Mouse (Mus musculus): ENCODE results near the gene Sav1. TPM values are rescaled to one million over a fixed set of nuclear protein-coding genes. Genes with fewer than 3 reads are reported as not detected.

The Sav1 gene
- polyA plus RNA-seq, 1 experiment from 2014 or later = 2.7 TPM

DNA sequence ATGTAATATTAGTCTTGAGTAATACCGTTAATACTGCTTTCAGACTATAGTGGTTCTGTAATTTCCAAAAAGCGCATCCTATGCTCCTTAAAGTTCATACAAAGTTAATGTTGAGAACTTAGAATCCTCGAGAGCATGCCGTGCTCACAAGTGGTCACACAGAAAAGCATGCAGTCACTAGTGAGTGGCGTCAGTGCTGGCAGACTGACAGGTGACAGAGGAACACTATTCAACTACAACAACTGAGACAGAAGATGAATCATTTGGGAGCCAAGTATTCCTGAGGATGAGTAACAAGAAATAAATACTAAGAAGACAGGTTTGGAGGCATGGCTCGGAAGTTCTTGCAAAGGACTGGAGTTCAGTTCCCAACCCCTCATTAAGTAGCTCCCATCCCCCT, 19.7 kb downstream of the Sav1 start:
- WGBS = 92% methylated on average over 6 of the region's 6 CpGs
- Histone ChIP-seq H3K4me1 (ENCODE audit: control insufficient read depth, insufficient read depth, low read length) (no peaks in the 10 kb centered on the region), H3K4me3 (ENCODE audit: low read depth, low read length) (no peak overlapping the region), H3K9me3 (ENCODE audit: control insufficient read depth, low read length) (no peaks in the 10 kb centered on the region), H3K27me3 (ENCODE audit: control insufficient read depth, insufficient read depth, low read length) (no peaks in the 10 kb centered on the region), H3K36me3 (ENCODE audit: control insufficient read depth, insufficient read depth, low read length) (peaks cover 37% of the 10 kb centered on the region), H3K4me2 (ENCODE audit: low read depth, low read length) (no peak overlapping the region), H3K27ac (ENCODE audit: low read depth, low read length) (no peak overlapping the region), H3K9ac (replicated peaks; ENCODE audit: low read depth, low read length) (no peak overlapping the region)
- ATAC-seq (ENCODE audit: low read depth) = no peak

- H3K4me3 ChIP-seq (ENCODE audit: low read depth, low read length) = no peak overlapping the region
- no peaks in the 10 kb centered on the region for H3K27me3 ChIP-seq (ENCODE audit: control insufficient read depth, insufficient read depth, low read length)
- no peak for ATAC-seq (ENCODE audit: low read depth)
- H3K9ac ChIP-seq (replicated peaks; ENCODE audit: low read depth, low read length) = no peak overlapping the region
- no peaks in the 10 kb centered on the region for H3K9me3 ChIP-seq (ENCODE audit: control insufficient read depth, low read length)
- H3K4me2 ChIP-seq (ENCODE audit: low read depth, low read length) = no peak overlapping the region
- H3K36me3 ChIP-seq (ENCODE audit: control insufficient read depth, insufficient read depth, low read length) = peaks cover 45% of the 10 kb centered on the region
- WGBS = 92% methylated on average over 5 of the region's 5 CpGs
- no peaks in the 10 kb centered on the region for H3K4me1 ChIP-seq (ENCODE audit: control insufficient read depth, insufficient read depth, low read length)
- no peak overlapping the region for H3K27ac ChIP-seq (ENCODE audit: low read depth, low read length)
Measured at GRCm38 (mm10) chr12:69966071-69966470, 20.7 kb downstream of the Sav1 start.

GRCm38 (mm10) chr12:69965644-69966043, 21.2 kb downstream of the Sav1 start:
- ATAC-seq (ENCODE audit: low read depth) = no peak
- Histone ChIP-seq H3K36me3 (ENCODE audit: control insufficient read depth, insufficient read depth, low read length) (peaks cover 45% of the 10 kb centered on the region), H3K9ac (replicated peaks; ENCODE audit: low read depth, low read length) (no peak overlapping the region)

DNA sequence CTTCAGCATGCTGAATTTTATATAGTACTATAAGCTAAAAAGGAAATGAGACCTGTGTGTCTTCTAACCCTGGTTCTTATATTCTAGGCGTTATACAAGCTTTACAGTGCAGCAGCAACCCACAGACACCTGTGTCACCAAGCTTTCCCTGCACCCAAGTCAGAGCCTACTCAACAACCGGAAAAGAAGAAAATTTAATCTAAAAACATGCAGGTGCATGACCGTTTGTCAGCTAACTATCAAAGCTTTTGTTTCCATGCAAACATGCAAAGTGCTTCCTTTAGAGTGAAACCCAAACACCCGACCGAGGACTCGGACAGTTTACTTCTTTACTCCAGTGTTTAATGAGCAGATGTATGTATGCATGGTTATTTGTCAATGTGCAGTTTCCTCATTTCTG, 23.7 kb downstream of the Sav1 start:
- Histone ChIP-seq H3K9me3 (ENCODE audit: control insufficient read depth, low read length) (no peaks in the 10 kb centered on the region), H3K4me3 (ENCODE audit: low read depth, low read length) (no peak overlapping the region), H3K4me1 (ENCODE audit: control insufficient read depth, insufficient read depth, low read length) (no peaks in the 10 kb centered on the region), H3K27ac (ENCODE audit: low read depth, low read length) (no peak overlapping the region), H3K36me3 (ENCODE audit: control insufficient read depth, insufficient read depth, low read length) (peaks cover 55% of the 10 kb centered on the region), H3K9ac (replicated peaks; ENCODE audit: low read depth, low read length) (no peak overlapping the region), H3K27me3 (ENCODE audit: control insufficient read depth, insufficient read depth, low read length) (no peaks in the 10 kb centered on the region), H3K4me2 (ENCODE audit: low read depth, low read length) (no peak overlapping the region)
- ATAC-seq (ENCODE audit: low read depth) = no peak
- WGBS = 90% methylated on average over 6 of the region's 6 CpGs

More at GRCm38 (mm10) chr12:69965644-69966043, 21.2 kb downstream of the Sav1 start:
- H3K27ac ChIP-seq (ENCODE audit: low read depth, low read length) = no peak overlapping the region
- no peak overlapping the region for H3K4me3 ChIP-seq (ENCODE audit: low read depth, low read length)
- no peaks in the 10 kb centered on the region for H3K4me1 ChIP-seq (ENCODE audit: control insufficient read depth, insufficient read depth, low read length)
- H3K27me3 ChIP-seq (ENCODE audit: control insufficient read depth, insufficient read depth, low read length) = no peaks in the 10 kb centered on the region
- H3K9me3 ChIP-seq (ENCODE audit: control insufficient read depth, low read length) = no peaks in the 10 kb centered on the region
- no peak overlapping the region for H3K4me2 ChIP-seq (ENCODE audit: low read depth, low read length)
- 92% methylated on average over 3 of the region's 3 CpGs for WGBS

DNA sequence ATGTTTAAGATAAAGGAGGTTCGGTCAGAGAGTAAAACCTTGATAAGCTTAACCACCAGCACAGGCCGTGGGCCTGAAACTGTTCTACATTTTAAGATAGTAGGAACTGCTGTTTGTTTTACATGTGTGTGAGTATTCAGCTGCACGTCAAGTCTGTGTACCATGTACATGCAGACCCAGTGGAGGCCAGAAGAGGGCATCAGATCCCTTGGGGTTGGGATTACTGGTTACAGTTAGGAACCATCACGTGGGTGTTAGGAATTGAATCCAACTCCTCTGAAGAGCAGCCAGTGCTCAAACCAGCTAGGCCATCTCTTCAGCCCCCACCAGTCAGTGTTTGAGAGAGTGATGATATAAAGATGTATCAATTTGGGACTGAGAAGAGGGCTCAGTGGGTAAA, 24.3 kb downstream of the Sav1 start:
- H3K4me3 ChIP-seq (ENCODE audit: low read depth, low read length) = no peak overlapping the region
- ATAC-seq (ENCODE audit: low read depth) = no peak
- no peak overlapping the region for H3K9ac ChIP-seq (replicated peaks; ENCODE audit: low read depth, low read length)
- H3K36me3 ChIP-seq (ENCODE audit: control insufficient read depth, insufficient read depth, low read length) = peaks cover 53% of the 10 kb centered on the region
- H3K9me3 ChIP-seq (ENCODE audit: control insufficient read depth, low read length) = no peaks in the 10 kb centered on the region
- 64% methylated on average over 4 of the region's 4 CpGs for whole genome bisulfite sequencing
- no peak overlapping the region for H3K4me2 ChIP-seq (ENCODE audit: low read depth, low read length)
- no peak overlapping the region for H3K27ac ChIP-seq (ENCODE audit: low read depth, low read length)
- no peaks in the 10 kb centered on the region for H3K4me1 ChIP-seq (ENCODE audit: control insufficient read depth, insufficient read depth, low read length)
- H3K27me3 ChIP-seq (ENCODE audit: control insufficient read depth, insufficient read depth, low read length) = no peaks in the 10 kb centered on the region

DNA sequence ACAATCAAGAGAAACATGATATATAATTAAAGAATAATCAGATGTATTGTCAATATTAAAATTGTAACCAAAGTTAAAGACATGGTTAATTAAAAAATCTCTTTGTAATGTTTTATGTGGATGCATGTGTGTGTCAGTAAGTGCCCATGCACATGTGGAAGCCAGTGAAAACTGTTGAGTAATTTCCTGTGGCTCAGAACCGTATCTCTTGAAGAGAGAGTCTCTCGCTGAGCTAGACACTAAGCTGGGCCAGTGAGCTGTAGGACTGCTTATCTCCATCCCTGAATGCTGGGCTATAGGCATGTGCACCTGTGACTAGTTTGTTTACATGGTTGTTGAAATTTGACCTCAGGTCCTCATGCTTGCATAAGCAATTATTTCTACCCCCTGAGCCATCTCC, 29.4 kb downstream of the Sav1 start:
- Histone ChIP-seq H3K4me2 (ENCODE audit: low read depth, low read length) (no peak overlapping the region), H3K27me3 (ENCODE audit: control insufficient read depth, insufficient read depth, low read length) (no peaks in the 10 kb centered on the region), H3K4me3 (ENCODE audit: low read depth, low read length) (no peak overlapping the region), H3K4me1 (ENCODE audit: control insufficient read depth, insufficient read depth, low read length) (no peaks in the 10 kb centered on the region), H3K27ac (ENCODE audit: low read depth, low read length) (no peak overlapping the region), H3K9me3 (ENCODE audit: control insufficient read depth, low read length) (no peaks in the 10 kb centered on the region), H3K9ac (replicated peaks; ENCODE audit: low read depth, low read length) (no peak overlapping the region), H3K36me3 (ENCODE audit: control insufficient read depth, insufficient read depth, low read length) (peaks cover 34% of the 10 kb centered on the region)
- no peak for ATAC-seq (ENCODE audit: low read depth)
- WGBS = 95% methylated on average over 2 of the region's 2 CpGs

GRCm38 (mm10) chr12:69947502-69947901, 39.3 kb downstream of the Sav1 start:
- Histone ChIP-seq H3K27ac (ENCODE audit: low read depth, low read length) (no peak overlapping the region), H3K9me3 (ENCODE audit: control insufficient read depth, low read length) (no peaks in the 10 kb centered on the region), H3K4me2 (ENCODE audit: low read depth, low read length) (no peak overlapping the region), H3K36me3 (ENCODE audit: control insufficient read depth, insufficient read depth, low read length) (peaks cover 10% of the 10 kb centered on the region; the same call in 1 of the 2 replicates), H3K27me3 (ENCODE audit: control insufficient read depth, insufficient read depth, low read length) (no peaks in the 10 kb centered on the region), H3K9ac (replicated peaks; ENCODE audit: low read depth, low read length) (no peak overlapping the region), H3K4me3 (ENCODE audit: low read depth, low read length) (no peak overlapping the region), H3K4me1 (ENCODE audit: control insufficient read depth, insufficient read depth, low read length) (no peaks in the 10 kb centered on the region)
- WGBS = 84% methylated on average over 3 of the region's 3 CpGs
- no peak for ATAC-seq (ENCODE audit: low read depth)

DNA sequence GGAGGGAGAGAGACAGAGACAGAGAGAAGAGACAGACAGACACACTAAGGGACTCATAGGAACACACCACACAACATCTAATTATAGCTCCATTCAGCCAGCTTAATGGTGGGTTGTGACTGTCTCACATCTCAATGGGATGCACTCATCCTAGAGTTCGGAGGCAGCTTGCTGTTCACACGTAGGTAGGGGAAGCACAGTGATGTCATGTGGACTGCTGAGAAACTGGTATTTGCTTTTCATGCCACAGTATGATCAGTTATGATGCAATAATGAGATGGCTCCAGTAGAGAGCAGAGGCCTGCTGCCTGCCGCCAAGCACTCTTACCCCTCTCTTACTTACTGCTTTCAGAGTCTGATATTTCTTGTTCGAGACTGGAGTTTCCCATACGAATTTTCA, 40.9 kb downstream of the Sav1 start:
- peaks cover 10% of the 10 kb centered on the region; the same call in 1 of the 2 replicates for H3K36me3 ChIP-seq (ENCODE audit: control insufficient read depth, insufficient read depth, low read length)
- H3K9me3 ChIP-seq (ENCODE audit: control insufficient read depth, low read length) = no peaks in the 10 kb centered on the region
- H3K4me3 ChIP-seq (ENCODE audit: low read depth, low read length) = no peak overlapping the region
- no peaks in the 10 kb centered on the region for H3K27me3 ChIP-seq (ENCODE audit: control insufficient read depth, insufficient read depth, low read length)
- 89% methylated on average over 5 of the region's 5 CpGs for WGBS
- no peaks in the 10 kb centered on the region for H3K4me1 ChIP-seq (ENCODE audit: control insufficient read depth, insufficient read depth, low read length)
- ATAC-seq (ENCODE audit: low read depth) = no peak
- no peak overlapping the region for H3K4me2 ChIP-seq (ENCODE audit: low read depth, low read length)
- H3K27ac ChIP-seq (ENCODE audit: low read depth, low read length) = no peak overlapping the region
- no peak overlapping the region for H3K9ac ChIP-seq (replicated peaks; ENCODE audit: low read depth, low read length)

DNA sequence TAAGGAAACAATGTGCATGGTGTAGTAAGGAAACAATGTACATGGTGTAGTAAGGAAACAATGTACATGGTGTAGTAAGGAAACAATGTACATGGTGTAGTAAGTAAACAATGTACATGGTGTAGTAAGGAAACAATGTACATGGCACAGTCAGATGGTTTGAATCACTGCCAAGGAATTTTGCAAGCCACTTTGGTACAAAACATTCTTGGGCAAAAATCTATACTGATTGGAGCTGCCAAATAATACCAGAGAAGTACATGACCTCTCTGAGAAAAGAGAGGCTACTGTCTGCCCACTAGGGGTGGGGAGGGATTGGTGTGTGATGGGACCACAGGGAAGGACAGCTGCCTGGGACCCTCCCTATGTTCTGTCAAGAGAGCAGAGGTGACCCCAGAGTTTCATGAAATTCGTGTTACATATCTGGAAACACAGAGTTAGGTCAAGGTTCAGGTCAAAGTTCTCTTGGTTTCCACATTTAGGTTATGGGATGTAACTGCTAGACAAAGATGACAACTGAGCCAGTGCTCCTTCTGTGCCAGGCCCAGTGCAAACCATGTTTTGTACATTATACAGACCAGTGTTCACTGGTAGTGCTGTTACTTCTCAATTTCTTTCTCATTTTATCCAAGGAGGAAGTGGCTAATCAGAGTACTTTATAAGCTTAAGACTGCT, 45.0 kb downstream of the Sav1 start:
- Histone ChIP-seq H3K36me3 (ENCODE audit: control insufficient read depth, insufficient read depth, low read length) (peaks cover 12% of the 10 kb centered on the region; the same call in 1 of the 2 replicates), H3K9ac (replicated peaks; ENCODE audit: low read depth, low read length) (no peak overlapping the region), H3K9me3 (ENCODE audit: control insufficient read depth, low read length) (no peaks in the 10 kb centered on the region), H3K27me3 (ENCODE audit: control insufficient read depth, insufficient read depth, low read length) (no peaks in the 10 kb centered on the region), H3K27ac (ENCODE audit: low read depth, low read length) (no peak overlapping the region), H3K4me2 (ENCODE audit: low read depth, low read length) (no peak overlapping the region), H3K4me3 (ENCODE audit: low read depth, low read length) (no peak overlapping the region), H3K4me1 (ENCODE audit: control insufficient read depth, insufficient read depth, low read length) (no peaks in the 10 kb centered on the region)
- ATAC-seq (ENCODE audit: low read depth) = no peak
- 59% methylated on average over 1 of the region's 1 CpGs for WGBS
